Mouse (Mus musculus) bone marrow, adult 2 months (tissue): ENCODE measurements around the gene Slc35b1. TPM values are rescaled to one million over a fixed set of nuclear protein-coding genes. Genes with fewer than 3 reads are reported as not detected.

Source experiments
- H3K27ac ChIP-seq: fragments of 200-500 bp; 2 replicates; pipeline ENCODE4 v1.5.1; 2012; ENCODE audit warnings: low read depth, mild to moderate bottlenecking, control low read depth, inconsistent platforms, low read length; ENCODE audit not compliant: control insufficient read depth, poor library complexity, insufficient read depth
- H3K4me1 ChIP-seq: fragments of 200-500 bp; 2 replicates; pipeline ENCODE4 v1.6.1; 2011; ENCODE audit warnings: low read length; ENCODE audit not compliant: control insufficient read depth, insufficient read depth
- H3K4me3 ChIP-seq: fragments of 200-500 bp; replicated peaks from 2 replicates; pipeline ENCODE3; 2011; ENCODE audit warnings: mild to moderate bottlenecking, low read depth, low read length, control low read depth; ENCODE audit not compliant: control insufficient read depth
- CTCF ChIP-seq: fragments of 200-500 bp; IDR thresholded peaks from 2 replicates; pipeline ENCODE4 v1.5.1; 2011; ENCODE audit warnings: low read length, control low read depth; ENCODE audit not compliant: control insufficient read depth, insufficient read depth
- POLR2A ChIP-seq: fragments of 200-500 bp; IDR thresholded peaks from 2 replicates; pipeline ENCODE4 v1.6.1; 2011; ENCODE audit warnings: low read depth, mild to moderate bottlenecking, control low read depth, low read length, borderline replicate concordance; ENCODE audit not compliant: control insufficient read depth
- WGBS: fragments of 180-500 bp; shearing (Covaris S2); methylation state at CpG from one replicate; pipeline ENCODE4 v1.1.7; 2018; 5-methylcytosine and 5-hydroxymethylcytosine counted together
- polyA plus RNA-seq: library from polyadenylated mRNA; stranded (reverse); fragments of >200 nt; gene quantifications from 2 replicates; pipeline ENCODE4 v1.2.4, GENCODE M21; 2011; ENCODE audit warnings: low replicate concordance; ENCODE audit not compliant: missing spikeins, insufficient read depth, insufficient read length

Slc35b1 gene
- polyA plus RNA-seq, 1 experiment = 49.3 TPM

GRCm38 (mm10) chr11:95344181-95344580, 40.3 kb upstream of the Slc35b1 start:
- Histone ChIP-seq H3K27ac (no peak overlapping the region), H3K4me3 (no peak overlapping the region), H3K4me1 (peaks cover 7% of the 10 kb centered on the region; the same call in 1 of the 2 replicates)
- WGBS = 66% methylated on average over 2 of the region's 2 CpGs
- TF ChIP-seq CTCF = no peak

GRCm38 (mm10) chr11:95350289-95350688, 34.2 kb upstream of the Slc35b1 start:
- no peak overlapping the region for H3K4me3 ChIP-seq
- TF ChIP-seq CTCF = no peak
- TF ChIP-seq POLR2A = no peak
- H3K27ac ChIP-seq = no peak overlapping the region; the same call in 1 of the 2 replicates
- 65% methylated on average over 6 of the region's 6 CpGs for WGBS
- H3K4me1 ChIP-seq = peaks cover 10% of the 10 kb centered on the region

DNA sequence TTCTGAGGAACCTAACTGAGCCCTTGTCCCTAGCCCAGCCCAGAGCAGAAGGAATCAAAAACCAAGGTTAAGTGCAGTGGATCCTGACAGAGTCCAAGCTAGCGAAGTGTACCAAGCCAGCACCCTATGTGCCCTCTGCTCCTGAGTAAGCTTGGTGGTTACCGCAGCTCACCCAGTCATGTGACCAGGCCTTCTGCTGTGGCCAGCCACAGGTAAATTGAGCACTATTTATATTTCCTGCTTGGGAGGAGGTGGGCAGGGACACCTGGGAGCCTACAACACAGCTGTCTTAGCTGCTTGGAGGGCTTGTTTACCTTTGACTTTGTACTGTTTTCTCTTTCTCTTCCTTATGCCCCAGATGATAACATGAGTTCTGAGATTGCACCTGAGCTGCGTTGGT, 33.5 kb upstream of the Slc35b1 start:
- TF ChIP-seq CTCF (no peak), POLR2A (no peak)
- 65% methylated on average over 3 of the region's 3 CpGs for WGBS
- peak overlapping the region; percentile 18 for H3K27ac ChIP-seq
- H3K4me3 ChIP-seq = no peak overlapping the region
- H3K4me1 ChIP-seq = peaks cover 11% of the 10 kb centered on the region

- Histone ChIP-seq H3K27ac (peak overlapping the region; percentile 65; the same call in 1 of the 2 replicates), H3K4me1 (peaks cover 18% of the 10 kb centered on the region), H3K4me3 (no peak overlapping the region)
- WGBS = 44% methylated on average over 2 of the region's 2 CpGs
- TF ChIP-seq CTCF (no peak), POLR2A (no peak)
Observed at GRCm38 (mm10) chr11:95352686-95353085, 31.8 kb upstream of the Slc35b1 start.

DNA sequence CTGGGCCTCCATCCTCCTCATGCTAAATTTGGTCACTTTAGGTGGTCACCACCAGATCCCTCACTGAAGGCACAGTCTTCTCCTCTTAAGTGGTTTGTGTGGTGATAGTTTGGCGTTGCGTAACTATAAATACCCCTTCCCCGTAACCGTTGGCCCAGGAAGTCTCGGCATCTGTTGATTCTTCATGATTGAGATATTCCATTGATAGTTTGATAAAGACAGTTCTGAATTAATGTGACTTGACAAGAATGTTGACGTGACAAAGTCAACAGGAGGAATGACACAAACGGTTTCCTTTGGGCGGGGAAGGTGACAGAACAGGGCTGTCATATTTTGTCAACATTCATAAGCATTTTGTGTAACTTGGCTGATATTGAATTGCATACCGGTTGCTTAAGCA, 31.3 kb upstream of the Slc35b1 start:
- Histone ChIP-seq H3K4me3 (no peak overlapping the region), H3K4me1 (peaks cover 21% of the 10 kb centered on the region), H3K27ac (peak overlapping the region; percentile 65)
- 16% methylated on average over 9 of the region's 9 CpGs for WGBS
- TF ChIP-seq CTCF (no peak), POLR2A (no peak)

GRCm38 (mm10) chr11:95354228-95354944, 30.1 kb upstream of the Slc35b1 start:
- Histone ChIP-seq H3K4me3 (peak overlapping the region; percentile 43), H3K27ac (peak overlapping the region; percentile 60; the same call in 1 of the 2 replicates), H3K4me1 (peaks cover 22% of the 10 kb centered on the region)
- TF ChIP-seq CTCF = no peak
- TF ChIP-seq POLR2A = no peak
- WGBS = 28% methylated on average over 14 of the region's 14 CpGs

- Histone ChIP-seq H3K4me3 (peak overlapping the region; percentile 61), H3K27ac (peak overlapping the region; percentile 95), H3K4me1 (peaks cover 22% of the 10 kb centered on the region)
- TF ChIP-seq CTCF = no peak
- no peak for TF ChIP-seq POLR2A
- 17% methylated on average over 12 of the region's 12 CpGs for WGBS
Observed at GRCm38 (mm10) chr11:95354945-95355660, 29.4 kb upstream of the Slc35b1 start.

DNA sequence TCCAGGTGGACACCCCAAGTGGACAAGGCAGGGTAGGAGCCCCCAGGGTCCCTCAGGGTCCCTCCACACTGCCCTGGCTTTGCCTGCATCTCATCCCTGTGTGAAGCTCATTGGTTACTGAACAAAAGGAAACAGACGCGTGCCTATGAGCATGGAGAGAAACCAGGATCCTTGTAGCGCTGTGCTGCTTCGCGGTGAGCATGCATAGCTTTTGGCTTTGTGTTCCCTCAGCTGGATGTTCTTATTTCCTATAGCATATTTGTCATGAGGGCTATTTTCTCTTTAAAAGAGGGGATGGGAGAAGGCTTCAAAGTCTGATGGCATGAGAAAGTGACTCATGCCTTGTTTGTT, 28.9 kb upstream of the Slc35b1 start:
- Histone ChIP-seq H3K27ac (peak overlapping the region; percentile 95), H3K4me1 (peaks cover 22% of the 10 kb centered on the region), H3K4me3 (peak overlapping the region; percentile 61)
- TF ChIP-seq CTCF (no peak), POLR2A (no peak)
- 49% methylated on average over 5 of the region's 5 CpGs for WGBS

DNA sequence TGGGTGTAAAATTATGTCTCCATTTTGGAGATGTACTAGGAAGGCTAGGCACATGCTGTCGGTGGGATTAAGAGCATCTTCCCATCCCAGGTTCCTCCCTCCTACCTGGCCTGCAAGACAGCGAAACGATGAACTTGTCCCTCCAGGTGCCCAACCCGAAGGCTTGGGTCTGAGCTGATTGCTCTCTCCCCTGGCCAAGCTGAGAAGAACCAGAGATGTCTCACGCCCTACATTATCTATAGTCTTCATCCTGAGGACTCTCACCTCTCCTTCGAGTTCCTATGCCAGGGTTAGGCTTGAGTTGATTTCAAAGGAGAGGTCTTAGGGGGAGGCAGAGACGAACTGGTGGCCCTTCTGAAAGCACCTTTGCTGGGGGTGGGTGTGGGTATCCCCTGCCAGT, 28.5 kb upstream of the Slc35b1 start:
- peak overlapping the region; percentile 64 for H3K4me3 ChIP-seq
- H3K27ac ChIP-seq = peak overlapping the region; percentile 95
- WGBS = 43% methylated on average over 7 of the region's 7 CpGs
- H3K4me1 ChIP-seq = peaks cover 21% of the 10 kb centered on the region
- TF ChIP-seq CTCF (no peak), POLR2A (no peak)
